Mouse (Mus musculus) myocyte (in vitro differentiated cells): ENCODE data around the gene Lrrc75a. TPM values are rescaled to one million over a fixed set of nuclear protein-coding genes. Genes with fewer than 3 reads are reported as not detected.

Experiments used
- H3K27me3 ChIP-seq: one replicate; pipeline ENCODE4 v1.6.1; 2011; ENCODE audit not compliant: control insufficient read depth, insufficient read depth, insufficient read length
- H3K36me3 ChIP-seq: one replicate; pipeline ENCODE4 v1.6.1; 2011; ENCODE audit not compliant: control insufficient read depth, insufficient read depth
- H3K4me2 ChIP-seq: one replicate; pipeline ENCODE4 v1.6.1; 2011; ENCODE audit warnings: low read depth, control low read depth
- H3K4me3 ChIP-seq: one replicate; pipeline ENCODE4 v1.5.1; 2011; ENCODE audit warnings: mild to moderate bottlenecking, control low read depth, moderate library complexity
- H3K79me2 ChIP-seq: one replicate; pipeline ENCODE4 v1.6.1; 2011; ENCODE audit not compliant: control insufficient read depth, insufficient read depth
- H3ac ChIP-seq: one replicate; pipeline ENCODE4 v1.6.1; 2011; ENCODE audit not compliant: control insufficient read depth, insufficient read length
- CEBPB ChIP-seq: IDR thresholded peaks from 2 replicates; pipeline ENCODE4 v1.6.1; 2011; ENCODE audit warnings: mild to moderate bottlenecking, moderate library complexity; ENCODE audit not compliant: poor library complexity, insufficient read depth, severe bottlenecking
- E2F4 ChIP-seq: IDR thresholded peaks from one replicate; pipeline ENCODE4 v1.6.1; 2011; ENCODE audit warnings: mild to moderate bottlenecking, control low read depth, moderate library complexity; ENCODE audit not compliant: insufficient read depth
- MAX ChIP-seq: IDR thresholded peaks from one replicate; pipeline ENCODE4 v1.6.1; 2011; ENCODE audit warnings: low read depth, mild to moderate bottlenecking, control low read depth
- MYOD1 ChIP-seq, 3 experiments: IDR thresholded peaks; one replicate each; pipeline ENCODE4 v1.6.1; 2011; ENCODE audit warnings: control low read depth in 2 of 3, low read depth in 2 of 3, mild to moderate bottlenecking in 2 of 3, moderate library complexity in 1 of 3; ENCODE audit not compliant: insufficient read length in 2 of 3, control insufficient read depth in 1 of 3
- MYOG ChIP-seq, 3 experiments: IDR thresholded peaks; one replicate each; pipeline ENCODE4 v1.6.1; 2011; ENCODE audit warnings: control low read depth in 2 of 3, low read depth in 2 of 3, mild to moderate bottlenecking in 2 of 3; ENCODE audit not compliant: insufficient read length in 2 of 3, control insufficient read depth in 1 of 3, insufficient read depth in 1 of 3
- POLR2A ChIP-seq: IDR thresholded peaks from one replicate; pipeline ENCODE4 v1.6.1; 2011; ENCODE audit warnings: low read depth, mild to moderate bottlenecking, control low read depth, moderate library complexity; ENCODE audit not compliant: insufficient read length
- POLR2AphosphoS2 ChIP-seq: IDR thresholded peaks from one replicate; pipeline ENCODE4 v1.6.1; 2011; ENCODE audit warnings: low read depth, control low read depth; ENCODE audit not compliant: insufficient read length
- REST ChIP-seq: IDR thresholded peaks from one replicate; pipeline ENCODE4 v1.6.1; 2011; ENCODE audit warnings: mild to moderate bottlenecking, control low read depth, moderate library complexity; ENCODE audit not compliant: insufficient read depth, insufficient read length
- SRF ChIP-seq: IDR thresholded peaks from one replicate; pipeline ENCODE4 v1.6.1; 2011; ENCODE audit warnings: low read depth; ENCODE audit not compliant: control insufficient read depth, insufficient read length
- TCF12 ChIP-seq: IDR thresholded peaks from one replicate; pipeline ENCODE4 v1.6.1; 2011; ENCODE audit warnings: mild to moderate bottlenecking, control low read depth; ENCODE audit not compliant: poor library complexity, insufficient read depth, severe bottlenecking
- TCF3 ChIP-seq: IDR thresholded peaks from one replicate; pipeline ENCODE4 v1.6.1; 2011; ENCODE audit warnings: low read depth, control low read depth; ENCODE audit not compliant: insufficient read length
- USF1 ChIP-seq: IDR thresholded peaks from one replicate; pipeline ENCODE4 v1.6.1; 2011; ENCODE audit warnings: low read depth, mild to moderate bottlenecking, control low read depth, moderate library complexity
- polyA plus RNA-seq: library from polyadenylated mRNA; unstranded; fragments of >200 nt; fragmentation: generic; extraction: Trizol; gene quantifications from one replicate; pipeline ENCODE4 v1.2.1, GENCODE M21; 2012; ENCODE audit warnings: missing spikeins

Lrrc75a gene
- polyA plus RNA-seq, 1 experiment = 19.5 TPM

- TF ChIP-seq TCF3 (no peak), E2F4 (no peak), USF1 (no peak), POLR2A (no peak), TCF12 (no peak), REST (no peak), MYOG (IDR thresholded peaks at IDR 0.05; ENCODE audit: control insufficient read depth in 1 of 3, insufficient read depth in 1 of 3, insufficient read length in 2 of 3, low read depth in 2 of 3) (no peak), MAX (no peak), POLR2AphosphoS2 (no peak), MYOD1 (IDR thresholded peaks at IDR 0.05; ENCODE audit: control insufficient read depth in 1 of 3, insufficient read length in 2 of 3, low read depth in 2 of 3) (no peak), SRF (no peak), CEBPB (no peak)
- Histone ChIP-seq H3K4me3 (no peak overlapping the region), H3K27me3 (no peaks in the 10 kb centered on the region), H3ac (no peak overlapping the region), H3K79me2 (peaks cover 13% of the 10 kb centered on the region), H3K36me3 (no peaks in the 10 kb centered on the region), H3K4me2 (peak overlapping the region; percentile 73)
These were observed 3.0 kb downstream of the Lrrc75a start for GRCm38 (mm10) chr11:62645337-62645675.

- H3K4me2 ChIP-seq = peak overlapping the region; percentile 16
- TF ChIP-seq REST (no peak), SRF (no peak), MAX (no peak), POLR2AphosphoS2 (no peak), MYOG (IDR thresholded peaks at IDR 0.05; ENCODE audit: control insufficient read depth in 1 of 3, insufficient read depth in 1 of 3, insufficient read length in 2 of 3, low read depth in 2 of 3) (no peak), CEBPB (no peak), MYOD1 (IDR thresholded peaks at IDR 0.05; ENCODE audit: control insufficient read depth in 1 of 3, insufficient read length in 2 of 3, low read depth in 2 of 3) (no peak), TCF12 (no peak), E2F4 (no peak), POLR2A (no peak), TCF3 (no peak), USF1 (no peak)
- no peak overlapping the region for H3ac ChIP-seq
- peaks cover 13% of the 10 kb centered on the region for H3K79me2 ChIP-seq
- no peaks in the 10 kb centered on the region for H3K27me3 ChIP-seq
- H3K4me3 ChIP-seq = no peak overlapping the region
- no peaks in the 10 kb centered on the region for H3K36me3 ChIP-seq
These were observed 3.6 kb downstream of the Lrrc75a start for GRCm38 (mm10) chr11:62644602-62645336.

GRCm38 (mm10) chr11:62643681-62644363, 4.5 kb downstream of the Lrrc75a start:
- Histone ChIP-seq H3K4me2 (no peak overlapping the region), H3K36me3 (no peaks in the 10 kb centered on the region), H3K79me2 (peaks cover 17% of the 10 kb centered on the region), H3K4me3 (no peak overlapping the region), H3K27me3 (no peaks in the 10 kb centered on the region), H3ac (no peak overlapping the region)
- TF ChIP-seq POLR2AphosphoS2 (no peak), MYOD1 (IDR thresholded peaks at IDR 0.05; ENCODE audit: control insufficient read depth in 1 of 3, insufficient read length in 2 of 3, low read depth in 2 of 3) (peak in 1 of 3 experiments; percentile 11)

- no peaks in the 10 kb centered on the region for H3K36me3 ChIP-seq
- no peak overlapping the region for H3ac ChIP-seq
- H3K27me3 ChIP-seq = no peaks in the 10 kb centered on the region
- peaks cover 20% of the 10 kb centered on the region for H3K79me2 ChIP-seq
- H3K4me2 ChIP-seq = no peak overlapping the region
- no peak overlapping the region for H3K4me3 ChIP-seq
- no peak for TF ChIP-seq CEBPB
- no peak for TF ChIP-seq POLR2A
- TF ChIP-seq MAX = no peak
- TF ChIP-seq SRF = no peak
- no peak for TF ChIP-seq E2F4
- no peak for TF ChIP-seq TCF12
- no peak for TF ChIP-seq REST
- TF ChIP-seq USF1 = no peak
- no peak for TF ChIP-seq MYOG (IDR thresholded peaks at IDR 0.05; ENCODE audit: control insufficient read depth in 1 of 3, insufficient read depth in 1 of 3, insufficient read length in 2 of 3, low read depth in 2 of 3)
- TF ChIP-seq TCF3 = no peak
- no peak for TF ChIP-seq MYOD1 (IDR thresholded peaks at IDR 0.05; ENCODE audit: control insufficient read depth in 1 of 3, insufficient read length in 2 of 3, low read depth in 2 of 3)
- no peak for TF ChIP-seq POLR2AphosphoS2
These were observed 5.2 kb downstream of the Lrrc75a start for GRCm38 (mm10) chr11:62643011-62643631.
